Mouse (Mus musculus) midbrain, embryonic 15.5 days (tissue): ENCODE measurements around the gene Lrig1. TPM values are rescaled to one million over a fixed set of nuclear protein-coding genes. Genes with fewer than 3 reads are reported as not detected.

Experiments used
- ATAC-seq: fragments of 200-750 bp; cut with Nextera tagmentation; replicated peaks from 2 replicates; pipeline ENCODE4 v1.8.0; 2017; ENCODE audit warnings: moderate TSS enrichment
- H3K27ac ChIP-seq: fragments of 300-500 bp; sonication (generic); 2 replicates; pipeline ENCODE4 v1.5.1; 2015; ENCODE audit warnings: mild to moderate bottlenecking, inconsistent platforms
- H3K27me3 ChIP-seq: fragments of 300-500 bp; sonication (generic); replicated peaks from 2 replicates; pipeline ENCODE4 v1.6.1; 2015; ENCODE audit warnings: inconsistent platforms
- H3K36me3 ChIP-seq: fragments of 300-500 bp; sonication (generic); replicated peaks from 2 replicates; pipeline ENCODE4 v1.6.1; 2015; ENCODE audit warnings: inconsistent platforms
- H3K4me1 ChIP-seq: fragments of 300-500 bp; sonication (generic); 2 replicates; pipeline ENCODE4 v1.6.1; 2015; ENCODE audit warnings: inconsistent platforms
- H3K4me2 ChIP-seq: fragments of 300-500 bp; sonication (generic); 2 replicates; pipeline ENCODE4 v1.6.1; 2015; ENCODE audit warnings: inconsistent platforms, mild to moderate bottlenecking, moderate library complexity
- H3K4me3 ChIP-seq: fragments of 300-500 bp; sonication (generic); 2 replicates; pipeline ENCODE4 v1.5.1; 2015; ENCODE audit warnings: mild to moderate bottlenecking, inconsistent platforms
- H3K9ac ChIP-seq: fragments of 300-500 bp; sonication (generic); 2 replicates; pipeline ENCODE4 v1.6.1; 2015; ENCODE audit warnings: mild to moderate bottlenecking, inconsistent platforms
- H3K9me3 ChIP-seq: fragments of 300-500 bp; sonication (generic); 2 replicates; pipeline ENCODE4 v1.6.1; 2016; ENCODE audit warnings: inconsistent platforms
- WGBS: fragments of 180-500 bp; shearing (Covaris S2); methylation state at CpG from one replicate; pipeline ENCODE4 v1.1.7; 2015; ENCODE audit warnings: mixed read lengths; 5-methylcytosine and 5-hydroxymethylcytosine counted together
- polyA plus RNA-seq: library from polyadenylated mRNA; unstranded; fragments of >200 nt; fragmentation: Nextera tagmentation; extraction: Ambion mirVana; gene quantifications from 2 replicates; pipeline ENCODE4 v1.2.1, GENCODE M21; 2015

Gene Lrig1
- polyA plus RNA-seq, 1 experiment from 2014 or later = 16.0 TPM

DNA sequence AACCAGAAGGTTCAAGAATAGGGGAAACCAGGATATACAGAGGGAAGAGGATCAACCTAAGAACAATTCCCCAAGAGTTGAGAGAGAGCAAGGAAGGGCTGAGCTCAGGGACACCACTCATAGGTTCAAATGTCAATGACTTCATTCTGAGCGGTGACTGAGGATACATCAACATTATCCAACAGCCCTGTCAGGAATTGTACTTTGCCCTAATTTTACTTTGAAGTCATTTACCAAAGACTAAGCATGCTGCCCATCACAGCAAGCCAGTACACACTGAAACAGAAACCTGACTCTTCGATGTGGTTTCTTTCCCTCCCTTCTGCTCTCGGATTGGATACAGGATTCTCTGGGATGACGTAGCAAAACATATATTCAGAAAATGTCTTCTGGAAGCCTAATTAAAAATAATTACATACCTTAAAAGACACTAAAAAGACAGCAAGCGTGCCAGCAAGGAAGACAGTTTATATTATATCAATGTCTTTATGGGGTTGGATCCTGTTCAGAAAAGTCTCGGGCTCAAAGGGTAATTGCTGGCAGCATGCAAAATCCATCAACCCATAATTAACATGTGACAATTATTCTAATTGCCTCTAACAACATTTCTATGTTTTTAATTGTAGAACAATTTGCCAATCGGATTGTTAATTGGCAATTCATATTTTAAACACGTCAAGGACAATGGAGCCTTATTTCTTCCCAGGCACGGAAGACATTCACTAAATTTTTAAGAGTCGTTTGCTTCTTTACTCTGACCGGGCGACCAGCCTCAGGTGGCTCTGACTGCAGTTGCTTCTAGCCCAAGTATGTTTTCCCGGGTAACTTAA lies 15.1 kb upstream of the Lrig1 start:
- Histone ChIP-seq H3K4me2 (no peak overlapping the region), H3K27ac (no peak overlapping the region), H3K4me1 (no peaks in the 10 kb centered on the region), H3K36me3 (no peaks in the 10 kb centered on the region), H3K27me3 (no peaks in the 10 kb centered on the region), H3K4me3 (no peak overlapping the region), H3K9me3 (no peaks in the 10 kb centered on the region), H3K9ac (no peak overlapping the region)
- ATAC-seq = no peak
- WGBS = 71% methylated on average over 13 of the region's 13 CpGs

DNA sequence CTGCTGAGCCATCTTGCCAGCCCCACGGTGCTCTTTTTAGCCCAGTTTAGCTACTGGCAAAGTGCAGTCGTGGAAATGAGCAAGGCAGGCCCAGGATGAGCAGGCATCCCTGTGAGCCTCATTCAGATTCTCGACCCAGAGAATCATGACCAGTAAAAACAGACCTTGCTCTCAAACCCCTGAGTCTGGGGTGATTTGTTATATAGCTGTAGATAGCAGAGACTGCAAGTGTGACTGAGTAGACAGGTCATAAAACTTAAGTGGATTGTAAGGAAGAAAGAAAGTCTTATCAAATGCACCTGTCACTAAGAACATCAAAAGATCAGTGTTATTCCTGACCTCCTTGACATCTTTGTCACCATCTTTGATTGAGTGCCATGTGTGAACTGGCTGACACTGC lies 9.9 kb upstream of the Lrig1 start:
- no peaks in the 10 kb centered on the region for H3K4me1 ChIP-seq
- no peaks in the 10 kb centered on the region for H3K27me3 ChIP-seq
- H3K9me3 ChIP-seq = no peaks in the 10 kb centered on the region
- no peak overlapping the region for H3K9ac ChIP-seq
- WGBS = 72% methylated on average over 3 of the region's 3 CpGs
- no peak overlapping the region for H3K4me2 ChIP-seq
- no peak overlapping the region for H3K4me3 ChIP-seq
- no peak overlapping the region for H3K27ac ChIP-seq
- ATAC-seq = no peak
- no peaks in the 10 kb centered on the region for H3K36me3 ChIP-seq

DNA sequence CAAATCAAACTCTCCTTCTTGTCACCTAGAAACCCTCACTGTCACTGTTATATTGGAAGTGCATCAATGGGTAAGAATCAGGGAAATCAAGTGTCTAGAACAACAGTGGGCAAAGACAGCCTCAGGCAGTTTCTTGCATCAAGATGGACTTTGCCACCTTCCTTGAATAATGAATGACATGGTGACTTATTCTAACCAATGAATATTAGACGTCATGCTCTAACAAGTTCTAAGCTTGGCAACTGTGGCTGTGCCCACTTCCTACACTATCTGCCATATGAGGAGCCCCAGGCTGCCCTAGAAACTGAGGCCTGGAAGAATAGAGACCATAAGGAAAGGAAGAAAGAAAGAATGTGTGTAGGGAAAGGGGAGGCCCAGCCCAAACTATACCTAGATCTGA lies 9.2 kb upstream of the Lrig1 start:
- Histone ChIP-seq H3K36me3 (no peaks in the 10 kb centered on the region), H3K9ac (no peak overlapping the region), H3K27me3 (no peaks in the 10 kb centered on the region), H3K4me3 (no peak overlapping the region), H3K4me1 (no peaks in the 10 kb centered on the region), H3K9me3 (no peaks in the 10 kb centered on the region), H3K4me2 (no peak overlapping the region), H3K27ac (no peak overlapping the region)
- no peak for ATAC-seq
- 85% methylated on average over 1 of the region's 1 CpGs for WGBS

DNA sequence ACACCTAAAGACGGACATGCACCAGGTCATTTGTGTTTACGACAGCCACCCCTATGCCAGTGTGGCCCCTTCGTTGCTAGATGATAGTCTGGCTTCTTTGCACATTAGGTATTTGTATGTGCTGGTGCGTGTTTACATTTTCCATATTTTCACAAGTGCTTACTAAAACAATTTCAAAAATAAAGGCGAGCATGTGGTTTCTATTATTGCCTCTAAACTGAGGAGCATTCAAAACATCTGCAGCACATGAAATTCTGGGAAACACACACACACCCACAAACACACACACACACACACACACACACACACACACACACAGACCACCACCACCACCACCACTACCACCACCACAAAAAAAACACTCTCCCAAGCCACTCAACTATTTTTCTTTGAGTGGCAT lies 7.3 kb upstream of the Lrig1 start:
- Histone ChIP-seq H3K27me3 (no peaks in the 10 kb centered on the region), H3K9ac (no peak overlapping the region), H3K36me3 (no peaks in the 10 kb centered on the region), H3K4me3 (no peak overlapping the region), H3K4me1 (no peaks in the 10 kb centered on the region), H3K9me3 (no peaks in the 10 kb centered on the region), H3K27ac (no peak overlapping the region), H3K4me2 (no peak overlapping the region)
- 84% methylated on average over 5 of the region's 5 CpGs for WGBS
- no peak for ATAC-seq

DNA sequence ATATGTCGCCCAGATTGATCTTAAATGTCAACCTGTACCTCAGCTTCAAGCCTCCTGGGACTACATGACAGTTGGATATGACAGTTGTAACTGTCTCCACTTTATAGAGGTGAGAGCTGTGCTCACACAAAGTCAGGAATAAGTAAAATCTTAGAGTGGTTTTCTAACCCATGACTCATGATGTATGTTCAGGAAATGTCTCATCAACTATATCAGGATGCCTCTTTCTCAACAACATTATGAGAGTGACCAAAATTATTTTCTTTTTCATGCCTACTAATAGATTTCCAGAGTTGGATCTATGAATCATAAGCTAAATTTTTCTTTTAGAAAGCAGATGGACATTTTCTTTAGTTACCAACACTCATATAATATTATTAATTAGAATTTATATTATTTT lies 6.0 kb upstream of the Lrig1 start:
- H3K4me2 ChIP-seq = no peak overlapping the region
- WGBS = 46% methylated on average over 1 of the region's 1 CpGs

DNA sequence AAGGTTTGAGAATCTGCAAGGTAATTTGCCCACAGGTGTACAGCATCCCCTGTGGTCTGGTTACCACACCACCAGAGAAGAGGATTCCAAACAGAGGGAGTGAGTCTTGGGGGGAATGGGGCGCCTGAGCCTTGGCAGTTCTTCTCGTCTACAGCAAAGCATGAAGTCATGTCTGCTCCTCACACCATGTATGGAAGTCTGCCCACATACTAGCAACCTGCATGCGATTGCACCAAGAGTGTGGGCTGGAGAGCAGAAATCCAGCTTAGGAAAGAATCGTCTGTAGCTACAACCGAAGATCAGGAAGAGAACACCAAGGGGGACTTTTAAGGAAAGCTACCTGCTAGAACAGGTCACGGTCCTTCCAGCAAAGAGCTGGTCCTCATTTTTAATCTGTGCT lies 3.0 kb upstream of the Lrig1 start:
- no peaks in the 10 kb centered on the region for H3K27me3 ChIP-seq
- H3K4me1 ChIP-seq = peaks cover 28% of the 10 kb centered on the region
- no peak overlapping the region for H3K4me2 ChIP-seq
- H3K4me3 ChIP-seq = no peak overlapping the region
- WGBS = 95% methylated on average over 6 of the region's 6 CpGs
- ATAC-seq = no peak
- H3K27ac ChIP-seq = no peak overlapping the region
- no peaks in the 10 kb centered on the region for H3K9me3 ChIP-seq
- H3K36me3 ChIP-seq = no peaks in the 10 kb centered on the region
- no peak overlapping the region for H3K9ac ChIP-seq

More for the DNA sequence above, 6.0 kb upstream of the Lrig1 start:
- H3K4me1 ChIP-seq = peaks cover 10% of the 10 kb centered on the region
- no peak overlapping the region for H3K27ac ChIP-seq
- no peaks in the 10 kb centered on the region for H3K27me3 ChIP-seq
- no peak overlapping the region for H3K4me3 ChIP-seq
- H3K9me3 ChIP-seq = no peaks in the 10 kb centered on the region
- no peaks in the 10 kb centered on the region for H3K36me3 ChIP-seq
- no peak for ATAC-seq
- no peak overlapping the region for H3K9ac ChIP-seq

DNA sequence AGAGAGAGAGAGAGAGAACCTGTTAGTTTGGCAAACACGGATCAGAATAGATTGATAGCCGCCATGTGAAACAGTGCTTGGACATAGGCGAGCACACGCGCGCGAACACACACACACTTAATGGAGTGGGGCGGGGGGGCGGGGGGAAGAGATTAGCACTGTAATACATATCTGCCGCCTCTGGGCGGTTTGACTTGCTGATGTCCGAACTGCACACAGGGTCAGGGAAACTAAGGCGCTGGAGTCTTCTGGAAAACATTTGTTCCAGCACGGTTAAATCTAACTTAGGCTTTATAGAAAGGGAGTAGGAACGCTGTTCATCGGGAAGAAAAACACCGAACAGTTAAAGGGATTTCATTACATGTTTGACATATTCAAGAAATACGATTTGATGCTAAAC lies 1.1 kb upstream of the Lrig1 start:
- H3K4me1 ChIP-seq = peaks cover 40% of the 10 kb centered on the region
- no peak for ATAC-seq
- H3K9me3 ChIP-seq = no peaks in the 10 kb centered on the region
- 3% methylated on average over 18 of the region's 18 CpGs for WGBS
- H3K27ac ChIP-seq = peak overlapping the region; percentile 51
- peak overlapping the region; percentile 92 for H3K4me2 ChIP-seq
- no peaks in the 10 kb centered on the region for H3K36me3 ChIP-seq
- no peaks in the 10 kb centered on the region for H3K27me3 ChIP-seq
- no peak overlapping the region for H3K9ac ChIP-seq
- peak overlapping the region; percentile 76 for H3K4me3 ChIP-seq

DNA sequence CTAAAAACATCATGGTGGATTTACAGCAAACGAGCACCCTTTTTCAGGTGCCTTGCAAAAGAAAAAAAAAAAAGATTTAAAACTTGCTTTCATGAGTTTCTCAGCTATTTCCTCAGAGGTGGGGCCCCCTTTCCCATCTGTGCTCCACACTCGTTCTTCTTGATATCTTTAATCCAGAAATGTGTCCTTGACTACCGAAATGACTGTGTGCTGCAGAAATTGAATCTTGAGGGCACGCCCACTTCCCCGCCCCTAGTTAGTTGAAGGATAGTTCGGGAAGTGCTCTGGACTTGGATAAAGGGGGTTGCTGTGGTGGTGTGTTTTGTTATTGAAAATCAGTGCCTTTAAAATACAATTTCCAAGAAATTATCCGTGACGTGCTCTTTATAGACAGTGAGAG lies 654 bp upstream of the Lrig1 start:
- Histone ChIP-seq H3K36me3 (no peaks in the 10 kb centered on the region), H3K27ac (peak overlapping the region; percentile 51), H3K27me3 (no peaks in the 10 kb centered on the region), H3K4me3 (peak overlapping the region; percentile 76), H3K9ac (no peak overlapping the region), H3K4me1 (peaks cover 44% of the 10 kb centered on the region), H3K9me3 (no peaks in the 10 kb centered on the region), H3K4me2 (peak overlapping the region; percentile 92)
- WGBS = 0% methylated on average over 8 of the region's 8 CpGs
- 0 out of 2 replicates have a peak, but pooled peaks have one; percentile 12 for ATAC-seq

DNA sequence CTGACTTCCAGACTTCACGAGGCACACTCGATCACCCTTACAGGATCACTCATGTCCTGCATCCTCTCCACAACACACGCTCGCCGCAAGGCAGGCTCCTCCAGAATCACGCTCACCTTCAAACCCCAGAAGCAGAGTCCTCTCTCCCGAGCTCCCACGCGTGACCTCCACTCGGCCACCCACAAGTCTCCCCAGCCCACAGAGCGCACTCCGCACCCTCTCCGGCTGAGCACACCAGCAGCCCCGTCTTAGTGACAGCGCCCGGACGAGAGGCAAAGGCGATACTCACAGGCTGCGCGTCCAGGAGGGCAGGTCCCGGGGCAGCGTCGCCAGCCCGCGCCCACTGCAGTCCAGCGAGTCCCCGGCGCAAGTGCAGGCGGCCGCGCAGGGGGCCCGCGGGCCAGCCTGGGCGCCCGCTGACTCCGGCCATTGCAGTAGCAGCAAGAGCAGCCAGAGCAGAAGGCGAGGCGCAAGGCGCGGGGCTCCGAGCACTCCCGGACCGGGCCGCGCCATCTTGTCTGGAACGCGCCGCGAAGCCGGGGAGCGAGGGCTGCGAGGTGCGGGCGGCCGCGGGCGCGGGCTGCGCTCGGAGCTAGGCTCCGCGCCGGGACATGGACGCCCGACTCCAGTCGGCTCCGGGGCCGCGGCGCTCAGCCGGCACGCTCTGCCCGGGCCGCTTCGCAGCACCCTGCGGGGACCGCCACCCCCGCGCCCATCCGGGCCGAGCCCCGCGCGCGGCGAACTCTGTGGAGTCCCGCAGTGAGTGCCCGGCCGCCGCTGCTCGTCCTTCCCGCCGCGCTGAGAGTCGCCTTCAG lies 578 bp downstream of the Lrig1 start:
- ATAC-seq = peak; percentile 57
- Histone ChIP-seq H3K9ac (peak overlapping the region; percentile 85), H3K36me3 (no peaks in the 10 kb centered on the region), H3K4me1 (peaks cover 51% of the 10 kb centered on the region), H3K27ac (peak overlapping the region; percentile 80), H3K4me2 (peak overlapping the region; percentile 92), H3K27me3 (no peaks in the 10 kb centered on the region), H3K9me3 (no peaks in the 10 kb centered on the region), H3K4me3 (peak overlapping the region; percentile 76)
- WGBS = under 1% methylated on average over 84 of the region's 95 CpGs

DNA sequence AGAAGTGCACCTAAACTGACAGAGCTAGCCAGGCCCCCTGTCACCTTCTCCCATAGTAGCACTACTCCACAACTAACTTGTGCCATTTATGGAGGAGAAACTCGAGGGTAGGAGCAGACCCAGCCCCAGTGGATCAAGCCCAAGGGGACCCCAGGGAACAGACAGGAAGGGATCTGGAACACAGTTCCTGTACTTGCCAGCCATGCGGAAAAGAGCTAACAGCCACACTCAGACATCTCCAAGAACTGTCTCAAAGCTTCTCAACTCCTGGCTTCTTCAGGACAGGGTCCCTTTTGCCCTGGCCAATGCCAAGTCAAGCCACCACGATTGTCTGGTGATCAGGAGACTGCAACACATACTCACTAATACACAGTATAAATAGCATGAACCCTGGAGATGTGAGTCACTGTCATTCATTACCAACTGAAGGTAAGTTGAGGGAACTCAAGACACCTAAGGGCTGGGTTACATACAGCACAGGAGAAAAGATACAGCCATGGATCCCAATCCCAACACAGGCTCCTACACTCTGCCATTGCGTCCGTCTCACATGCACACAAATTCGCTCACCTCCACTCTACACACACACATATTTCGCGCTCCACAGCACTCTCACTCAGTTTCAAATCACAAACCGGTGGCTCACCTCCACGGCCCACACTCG lies 1.3 kb downstream of the Lrig1 start:
- Histone ChIP-seq H3K36me3 (no peaks in the 10 kb centered on the region), H3K4me2 (peak overlapping the region; percentile 92), H3K9ac (peak overlapping the region; percentile 85), H3K9me3 (no peaks in the 10 kb centered on the region), H3K27ac (peak overlapping the region; percentile 80; the same call in 1 of the 2 replicates), H3K27me3 (no peaks in the 10 kb centered on the region), H3K4me1 (peaks cover 51% of the 10 kb centered on the region), H3K4me3 (peak overlapping the region; percentile 76)
- WGBS = 2% methylated on average over 11 of the region's 11 CpGs
- ATAC-seq = no peak

DNA sequence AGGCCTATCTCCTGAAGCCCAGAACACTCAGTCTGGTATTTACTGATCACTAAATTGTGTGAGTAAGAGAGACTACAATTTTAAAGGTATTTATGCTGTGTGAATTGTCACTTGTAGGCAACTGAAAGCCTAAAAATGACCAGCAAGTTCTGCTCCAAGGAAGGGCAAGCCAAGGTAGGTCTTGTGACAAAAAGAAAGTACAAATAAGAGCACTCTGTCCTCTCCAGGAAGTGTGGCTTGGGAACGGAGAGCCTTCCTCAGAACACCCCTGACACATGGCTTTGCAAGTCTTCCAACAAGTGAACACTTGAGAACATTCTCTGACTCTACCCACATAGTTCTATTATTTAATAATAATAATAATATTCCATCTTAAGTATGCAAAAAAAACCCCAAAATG lies 2.5 kb downstream of the Lrig1 start:
- Histone ChIP-seq H3K27ac (no peak overlapping the region), H3K4me2 (peak overlapping the region; percentile 92), H3K4me3 (peak overlapping the region; percentile 76), H3K9ac (no peak overlapping the region), H3K9me3 (no peaks in the 10 kb centered on the region), H3K4me1 (peaks cover 55% of the 10 kb centered on the region), H3K27me3 (no peaks in the 10 kb centered on the region), H3K36me3 (no peaks in the 10 kb centered on the region)
- 60% methylated on average over 1 of the region's 1 CpGs for WGBS
- no peak for ATAC-seq
